Comparison of ENCODE assay signal across 8 mouse cellular contexts in the genomic region with DNA sequence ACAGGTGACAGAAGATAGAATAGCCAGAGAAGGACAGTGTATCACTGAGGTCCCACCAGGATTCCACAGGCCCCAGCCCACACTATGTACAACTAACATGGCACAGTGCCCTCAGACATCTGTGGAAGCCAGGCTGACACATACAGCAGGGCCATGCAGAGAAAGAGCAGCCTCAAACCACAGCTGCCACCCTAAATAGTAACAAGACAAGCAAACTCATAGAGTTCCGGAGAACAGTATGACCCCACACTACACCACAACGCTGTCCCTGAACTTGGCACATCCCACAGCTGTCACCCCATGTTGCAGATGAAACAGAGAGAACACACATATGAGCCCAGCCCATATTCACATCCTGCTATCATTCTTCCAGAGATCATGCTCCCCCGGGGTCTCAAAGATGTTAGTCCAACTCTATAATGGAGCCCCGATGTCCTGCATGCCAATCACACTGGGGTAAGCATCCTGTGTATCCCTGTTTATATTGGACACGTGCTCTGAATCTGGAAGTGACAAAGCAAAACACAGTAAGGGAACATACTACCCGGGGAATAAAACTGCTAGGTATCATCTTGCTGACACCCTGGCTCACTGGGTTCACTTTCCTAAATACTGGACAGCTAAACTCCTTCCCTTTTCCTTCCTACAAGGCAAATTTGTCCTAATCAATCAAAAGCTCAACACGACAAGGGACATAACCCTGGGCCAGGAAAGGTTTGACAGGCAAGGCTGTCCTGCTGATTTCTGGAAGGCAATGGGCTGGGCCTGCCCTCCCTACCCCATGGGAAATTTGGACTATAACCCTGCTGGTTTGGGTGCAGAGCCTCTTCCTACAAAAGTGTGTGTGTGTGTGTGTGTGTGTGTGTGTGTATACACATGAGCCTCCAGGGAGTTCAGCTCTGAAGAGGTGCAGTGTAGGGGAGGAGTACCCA. TPM values are rescaled to one million over a fixed set of nuclear protein-coding genes. Genes with fewer than 3 reads are reported as not detected.
DNase-seq lines count a peak whose midpoint lies in the region; ATAC-seq and TF ChIP-seq lines count a peak whose summit lies in the region.

No protein-coding gene starts in this region.

- TF ChIP-seq EP300 in heart, postnatal 0 days (IDR thresholded peaks at IDR 0.05; ENCODE audit: low read depth) = no peak

- H3K4me3 ChIP-seq in brown adipose tissue, adult 24 weeks (ENCODE audit: insufficient read depth, low read depth, low read length) = peak overlapping the region; percentile 94
- H3K4me3 ChIP-seq in heart, postnatal 0 days (ENCODE audit: low read depth, low read length) = peak overlapping the region; percentile 77
- H3K4me3 ChIP-seq in midbrain, embryonic 11.5 days (ENCODE audit: low read depth, low read length) = peak overlapping the region; percentile 81

- 36% methylated on average over 7 of the region's 7 CpGs for WGBS in heart, postnatal 0 days
- WGBS in midbrain, embryonic 11.5 days = 86% methylated on average over 7 of the region's 7 CpGs

- no peaks in the 10 kb centered on the region for H3K9me3 ChIP-seq in heart, postnatal 0 days (replicated peaks; ENCODE audit: control insufficient read depth, low read length)
- no peaks in the 10 kb centered on the region for H3K9me3 ChIP-seq in midbrain, embryonic 11.5 days (ENCODE audit: control insufficient read depth, low read length)

- intact Hi-C loops in left cerebral cortex, postnatal 14 days (cut with DNase I) = loop anchor here (5.0 kb wide), 1 partner anchor 71 kb away; no protein-coding TSS in a partner anchor
- intact Hi-C loops in left cerebral cortex, postnatal 10 days (cut with DNase I) = no loop called here

- DNase-seq in left cerebral cortex, postnatal 14 days (ENCODE audit: low spot score in 2 of 2) = peak; percentile 17 to 63
- no peak for DNase-seq in left cerebral cortex, postnatal 10 days (ENCODE audit: extremely low spot score in 1 of 2, low spot score in 2 of 2)
- DNase-seq in heart, postnatal 0 days (ENCODE audit: low spot score) = no peak
- peak; percentile 82 for DNase-seq in midbrain, embryonic 11.5 days (ENCODE audit: low spot score, missing footprints)
- no peak for DNase-seq in embryo, embryonic 9.5 days (ENCODE audit: extremely low spot score)
- no peak for DNase-seq in urinary bladder, adult 2 months (ENCODE audit: low spot score)

- TF ChIP-seq CTCF in heart, postnatal 0 days (IDR thresholded peaks at IDR 0.05; ENCODE audit: low read depth) = no peak

- H3K36me3 ChIP-seq in heart, postnatal 0 days (replicated peaks; ENCODE audit: control insufficient read depth, insufficient read depth, low read length) = peaks cover 14% of the 10 kb centered on the region
- H3K36me3 ChIP-seq in midbrain, embryonic 11.5 days (ENCODE audit: control insufficient read depth, insufficient read depth, low read length) = peaks cover 9% of the 10 kb centered on the region

- peaks cover 27% of the 10 kb centered on the region for H3K4me1 ChIP-seq in brown adipose tissue, adult 24 weeks (ENCODE audit: control insufficient read depth, insufficient read depth, insufficient read length, low read length)
- peaks cover 33% of the 10 kb centered on the region for H3K4me1 ChIP-seq in heart, postnatal 0 days (ENCODE audit: control insufficient read depth, insufficient read depth)
- peaks cover 22% of the 10 kb centered on the region for H3K4me1 ChIP-seq in midbrain, embryonic 11.5 days (ENCODE audit: control insufficient read depth, insufficient read depth, low read length)

- no peak for ATAC-seq in heart, postnatal 0 days (ENCODE audit: insufficient read depth, low read depth)
- ATAC-seq in midbrain, embryonic 11.5 days (ENCODE audit: low FRiP score) = no peak
- no peak for ATAC-seq in frontal cortex, adult (ENCODE audit: low TSS enrichment)

- peak overlapping the region; percentile 84 for H3K4me2 ChIP-seq in heart, postnatal 0 days (ENCODE audit: low read depth, low read length)
- peak overlapping the region; percentile 88 for H3K4me2 ChIP-seq in midbrain, embryonic 11.5 days

- no peaks in the 10 kb centered on the region for H3K27me3 ChIP-seq in heart, postnatal 0 days (ENCODE audit: control insufficient read depth, insufficient read depth, low read length)
- H3K27me3 ChIP-seq in midbrain, embryonic 11.5 days (ENCODE audit: control insufficient read depth, insufficient read depth, low read length) = no peaks in the 10 kb centered on the region

- H3K27ac ChIP-seq in brown adipose tissue, adult 24 weeks (replicated peaks; ENCODE audit: low read depth, low read length) = peak overlapping the region; percentile 87
- peak overlapping the region; percentile 97 for H3K27ac ChIP-seq in heart, postnatal 0 days (ENCODE audit: low read depth)
- H3K27ac ChIP-seq in midbrain, embryonic 11.5 days (ENCODE audit: low read depth, low read length) = no peak overlapping the region; the same call in 1 of the 2 replicates

- peak overlapping the region; percentile 77 for H3K9ac ChIP-seq in heart, postnatal 0 days (replicated peaks; ENCODE audit: low read depth, low read length)
- peak overlapping the region; percentile 96 for H3K9ac ChIP-seq in midbrain, embryonic 11.5 days (ENCODE audit: low read length)

RNA-seq across cellular contexts. Expression of a gene that starts 1.7 kb away (rescaled TPM):
- 100 to 1,000 TPM; 282 to 291 TPM for total RNA-seq in left cerebral cortex, postnatal 14 days (2021)
- total RNA-seq in left cerebral cortex, postnatal 10 days (2021) = 100 to 1,000 TPM; 275 to 299 TPM
- 75.4 and 78.5 TPM in 2 replicates for polyA plus RNA-seq in brown adipose tissue, adult 24 weeks (2012; ENCODE audit: insufficient read depth, insufficient read length, missing spikeins)
- total RNA-seq in heart, postnatal 0 days (2014; rRNA removed; ENCODE audit: low replicate concordance) = 295 and 352 TPM in 2 replicates
- 156 and 165 TPM in 2 replicates for polyA plus RNA-seq in heart, postnatal 0 days (2015; fragmentation: Nextera tagmentation; extraction: Ambion mirVana)
- 487 and 546 TPM in 2 replicates for polyA plus RNA-seq in midbrain, embryonic 11.5 days (2014; fragmentation: Nextera tagmentation; extraction: Ambion mirVana)
- polyA plus RNA-seq in urinary bladder, adult 2 months (2012; rRNA removed) = 148 and 156 TPM in 2 replicates

RNA-seq across cellular contexts. Expression of a gene that starts 54.9 kb away (rescaled TPM):
- total RNA-seq in left cerebral cortex, postnatal 14 days (2021) = 1 to 10 TPM in 1 of 2 experiments, under 1 TPM in 1; 0.55 to 1.1 TPM
- total RNA-seq in left cerebral cortex, postnatal 10 days (2021) = under 1 TPM; 0.43 to 0.71 TPM
- 1.8 and 2.5 TPM in 2 replicates for polyA plus RNA-seq in brown adipose tissue, adult 24 weeks (2012; ENCODE audit: insufficient read depth, insufficient read length, missing spikeins)
- 56.9 and 58.1 TPM in 2 replicates for total RNA-seq in heart, postnatal 0 days (2014; rRNA removed; ENCODE audit: low replicate concordance)
- 42.5 and 47.2 TPM in 2 replicates for polyA plus RNA-seq in heart, postnatal 0 days (2015; fragmentation: Nextera tagmentation; extraction: Ambion mirVana)
- 2.0 and 3.5 TPM in 2 replicates for polyA plus RNA-seq in midbrain, embryonic 11.5 days (2014; fragmentation: Nextera tagmentation; extraction: Ambion mirVana)
- 61.5 and 102 TPM in 2 replicates for polyA plus RNA-seq in urinary bladder, adult 2 months (2012; rRNA removed)

Comparison
In these comparisons a context has a peak if more than half of its experiments do, and no peak if none do; other contexts are left out.
1. DNase-seq: peak in left cerebral cortex, postnatal 14 days (2 of 2) and midbrain, embryonic 11.5 days (single experiment); none in left cerebral cortex, postnatal 10 days (0 of 2), heart, postnatal 0 days (single experiment), embryo, embryonic 9.5 days (single experiment) and urinary bladder, adult 2 months (single experiment).
2. Peak in every context shown above with its lines, with median percentiles within 50 percentile points of each other: H3K4me3 ChIP-seq.